Mouse (Mus musculus): Measurements from ENCODE around the gene Rab37. TPM values are rescaled to one million over a fixed set of nuclear protein-coding genes. Genes with fewer than 3 reads are reported as not detected.

Gene Rab37
- polyA plus RNA-seq, 1 experiment from 2014 or later: 0.93 TPM

DNA sequence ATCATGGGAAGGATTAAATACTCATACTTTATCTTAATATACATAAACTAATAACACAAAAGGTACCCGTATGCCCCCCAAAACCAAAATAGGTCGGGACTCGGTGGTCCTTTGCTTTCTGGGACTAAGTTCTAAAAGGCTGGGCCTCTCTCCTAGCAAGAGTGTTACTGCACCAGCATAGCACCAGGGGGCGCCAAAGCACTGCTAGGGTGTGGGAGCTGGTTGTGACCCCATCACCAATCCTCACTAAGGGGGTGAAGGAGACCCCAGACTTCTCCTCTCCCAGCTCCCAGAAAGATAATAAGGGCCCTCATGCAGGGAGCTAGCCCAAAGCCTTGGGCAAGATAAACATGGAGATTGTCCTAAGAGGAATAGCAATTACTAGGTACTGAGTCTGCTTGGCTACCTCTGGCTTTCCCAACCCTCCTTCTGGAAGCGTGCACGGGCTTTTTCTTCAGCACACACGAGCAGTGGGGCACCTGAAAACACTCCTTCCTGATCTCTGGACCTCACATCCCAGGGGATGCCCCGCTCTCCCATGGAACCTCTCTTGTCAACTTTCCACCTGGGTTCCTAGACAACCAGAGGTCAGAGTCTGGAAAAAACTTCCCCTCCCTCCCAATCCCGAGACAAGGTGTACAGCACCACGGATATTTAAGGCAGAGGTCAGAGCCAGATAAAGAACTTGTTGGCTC is 69.8 kb downstream of the Rab37 start:
- H3K4me3 ChIP-seq (replicated peaks): no peak overlapping the region
- no peak for ATAC-seq (ENCODE audit: low FRiP score)
- H3K9me3 ChIP-seq (replicated peaks): no peaks in the 10 kb centered on the region
- H3K4me2 ChIP-seq: no peak overlapping the region
- no peak overlapping the region for H3K27ac ChIP-seq (replicated peaks)
- H3K27me3 ChIP-seq (replicated peaks): peaks cover 66% of the 10 kb centered on the region
- H3K9ac ChIP-seq (replicated peaks): no peak overlapping the region
- WGBS: 41% methylated on average over 10 of the region's 10 CpGs
- H3K4me1 ChIP-seq: peaks cover 38% of the 10 kb centered on the region
- H3K36me3 ChIP-seq: no peaks in the 10 kb centered on the region

DNA sequence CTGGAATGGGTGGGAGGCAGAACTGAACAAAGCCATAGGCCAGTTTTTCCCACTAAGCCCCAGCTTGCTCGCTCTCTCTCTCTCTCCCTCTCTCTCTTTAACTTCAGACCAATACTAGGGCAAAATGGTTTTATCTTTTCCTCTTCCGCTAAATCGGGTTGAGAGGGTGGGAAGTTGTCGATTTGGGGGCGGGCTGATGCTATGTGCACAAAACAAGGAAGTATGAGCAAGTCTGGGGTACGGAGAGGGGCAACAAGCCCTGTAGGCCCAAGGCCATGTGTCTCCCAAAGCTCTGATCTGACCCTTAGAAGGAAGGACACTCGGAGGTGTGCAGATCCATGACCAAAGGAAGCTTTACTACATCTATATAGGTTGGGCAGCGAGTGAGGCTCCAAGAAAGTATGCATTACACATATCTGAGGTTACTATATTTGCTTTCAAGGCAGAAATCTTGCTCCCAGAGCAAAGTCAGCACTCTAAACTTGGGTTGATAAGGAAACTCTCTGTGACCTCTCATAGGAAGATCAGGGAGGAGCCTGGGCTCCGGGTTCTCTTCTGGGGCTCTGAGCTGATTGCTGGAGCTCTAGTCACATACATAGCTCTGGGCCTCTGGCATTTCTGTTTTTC is 70.5 kb downstream of the Rab37 start:
- 69% methylated on average over 9 of the region's 9 CpGs for WGBS
- peaks cover 40% of the 10 kb centered on the region for H3K4me1 ChIP-seq

GRCm38 (mm10) chr11:115162205-115162601 is 71.0 kb downstream of the Rab37 start:
- H3K9me3 ChIP-seq (replicated peaks): no peaks in the 10 kb centered on the region
- H3K9ac ChIP-seq (replicated peaks): no peak overlapping the region
- peaks cover 40% of the 10 kb centered on the region for H3K4me1 ChIP-seq
- peak overlapping the region; percentile 34; the same call in 1 of the 2 replicates for H3K27ac ChIP-seq (replicated peaks)
- peaks cover 56% of the 10 kb centered on the region for H3K27me3 ChIP-seq (replicated peaks)
- WGBS: 35% methylated on average over 9 of the region's 9 CpGs
- peak overlapping the region; percentile 62 for H3K4me2 ChIP-seq
- ATAC-seq (ENCODE audit: low FRiP score): no peak
- H3K36me3 ChIP-seq: no peaks in the 10 kb centered on the region
- 0 out of 2 replicates have a peak overlapping the region, but pooled peaks have one; percentile 51 for H3K4me3 ChIP-seq (replicated peaks)

More for the DNA sequence above, 70.5 kb downstream of the Rab37 start:
- H3K27ac ChIP-seq (replicated peaks): no peak overlapping the region
- H3K27me3 ChIP-seq (replicated peaks): peaks cover 61% of the 10 kb centered on the region
- no peaks in the 10 kb centered on the region for H3K9me3 ChIP-seq (replicated peaks)
- H3K4me2 ChIP-seq: no peak overlapping the region
- no peak overlapping the region for H3K4me3 ChIP-seq (replicated peaks)
- no peak for ATAC-seq (ENCODE audit: low FRiP score)
- H3K9ac ChIP-seq (replicated peaks): no peak overlapping the region
- H3K36me3 ChIP-seq: no peaks in the 10 kb centered on the region

DNA sequence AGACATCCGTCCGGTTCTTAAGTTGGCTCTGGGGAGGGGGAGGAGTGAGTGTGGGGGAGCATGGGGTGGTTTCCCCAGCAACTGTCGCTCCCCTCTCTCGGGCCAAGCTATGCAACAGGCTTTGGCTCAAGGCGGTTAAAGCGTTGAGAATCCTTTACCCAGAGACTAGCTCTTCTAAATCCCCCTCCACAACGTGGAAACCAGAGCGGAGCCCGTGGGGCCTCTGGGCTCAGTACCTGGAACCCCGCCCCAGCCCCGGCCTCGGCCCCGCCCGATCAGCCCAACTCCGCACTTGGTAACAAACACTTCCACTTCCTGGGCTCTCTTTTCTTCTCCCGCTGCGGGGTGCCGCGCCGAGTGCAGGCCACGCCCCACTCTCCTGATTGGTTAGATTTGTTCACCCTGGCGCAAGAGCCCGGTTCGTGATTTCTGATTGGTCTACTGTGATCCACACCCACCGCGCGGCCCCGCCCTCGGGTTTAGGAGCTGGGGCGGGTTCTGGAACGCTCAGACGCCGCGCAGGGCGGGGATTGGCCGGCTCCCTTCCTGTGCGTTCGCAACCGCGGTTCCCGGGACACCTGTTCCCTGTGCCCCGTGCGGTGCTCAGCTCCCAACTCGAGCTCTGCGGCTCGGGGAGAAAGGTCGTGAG is 71.7 kb downstream of the Rab37 start, which contains the start of gene Slc9a3r1:
Gene Slc9a3r1, plus strand, starts transcription at position 510 of the 649 bp plus-strand sequence.
- no peaks in the 10 kb centered on the region for H3K36me3 ChIP-seq
- no peaks in the 10 kb centered on the region for H3K9me3 ChIP-seq (replicated peaks)
- peak; percentile 91 for ATAC-seq (ENCODE audit: low FRiP score)
- H3K4me2 ChIP-seq: peak within 1 kb of the TSS; percentile 62
- peaks cover 39% of the 10 kb centered on the region for H3K4me1 ChIP-seq
- peak within 1 kb of the TSS; percentile 73 for H3K27ac ChIP-seq (replicated peaks)
- H3K9ac ChIP-seq (replicated peaks): peak within 1 kb of the TSS; percentile 51
- H3K4me3 ChIP-seq (replicated peaks): peak within 1 kb of the TSS; percentile 51
- peaks cover 51% of the 10 kb centered on the region for H3K27me3 ChIP-seq (replicated peaks)
- 0% methylated on average over 47 of the region's 47 CpGs for WGBS

GRCm38 (mm10) chr11:115163568-115164150 is 72.4 kb downstream of the Rab37 start:
- Histone ChIP-seq H3K36me3 (no peaks in the 10 kb centered on the region), H3K9ac (replicated peaks) (peak overlapping the region; percentile 51), H3K27me3 (replicated peaks) (peaks cover 51% of the 10 kb centered on the region), H3K9me3 (replicated peaks) (no peaks in the 10 kb centered on the region), H3K4me2 (peak overlapping the region; percentile 62), H3K4me3 (replicated peaks) (peak overlapping the region; percentile 51), H3K4me1 (peaks cover 37% of the 10 kb centered on the region), H3K27ac (replicated peaks) (peak overlapping the region; percentile 58)
- peak; percentile 15; the same call in 1 of the 2 replicates for ATAC-seq (ENCODE audit: low FRiP score)
- WGBS: under 1% methylated on average over 47 of the region's 47 CpGs

DNA sequence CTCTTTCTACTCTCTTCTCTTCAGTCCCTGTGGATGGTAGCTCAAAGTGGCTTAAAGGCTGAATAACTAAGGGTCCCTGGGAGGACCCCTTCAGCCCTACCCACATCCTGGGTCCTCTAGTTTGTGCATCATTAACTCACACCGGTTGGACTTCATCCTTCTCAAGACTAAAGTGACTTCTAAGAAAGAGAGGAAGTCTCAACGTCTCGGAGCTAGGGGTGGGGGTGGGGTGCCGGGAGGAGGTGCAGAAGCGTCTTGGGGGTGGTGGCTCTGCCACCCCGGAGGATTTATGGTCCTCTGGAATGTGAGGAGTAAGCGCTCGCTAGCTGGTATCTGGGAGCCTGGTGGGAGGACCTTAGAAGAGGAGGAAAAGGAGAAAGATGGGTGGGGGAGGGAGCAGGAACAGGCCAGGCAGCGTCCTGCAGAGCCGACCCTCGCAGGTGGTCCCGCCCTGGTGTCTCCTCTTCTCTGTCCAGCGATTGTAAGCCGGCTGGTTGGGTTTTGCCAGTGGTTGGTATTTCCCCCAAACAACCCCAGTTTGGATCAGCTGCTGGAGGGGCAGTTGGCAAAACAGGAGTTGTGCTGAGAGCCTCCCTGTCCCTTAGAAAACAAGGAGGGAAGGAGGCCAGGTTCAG is 73.2 kb downstream of the Rab37 start:
- H3K9ac ChIP-seq (replicated peaks): peak overlapping the region; percentile 51
- peak overlapping the region; percentile 58 for H3K27ac ChIP-seq (replicated peaks)
- H3K4me1 ChIP-seq: peaks cover 37% of the 10 kb centered on the region
- H3K9me3 ChIP-seq (replicated peaks): no peaks in the 10 kb centered on the region
- WGBS: 0% methylated on average over 14 of the region's 14 CpGs
- H3K4me3 ChIP-seq (replicated peaks): peak overlapping the region; percentile 51
- H3K36me3 ChIP-seq: no peaks in the 10 kb centered on the region
- no peak for ATAC-seq (ENCODE audit: low FRiP score)
- H3K4me2 ChIP-seq: peak overlapping the region; percentile 62
- H3K27me3 ChIP-seq (replicated peaks): peaks cover 51% of the 10 kb centered on the region

- WGBS: 2% methylated on average over 9 of the region's 9 CpGs
Measured at GRCm38 (mm10) chr11:115164976-115165374, 73.7 kb downstream of the Rab37 start.

DNA sequence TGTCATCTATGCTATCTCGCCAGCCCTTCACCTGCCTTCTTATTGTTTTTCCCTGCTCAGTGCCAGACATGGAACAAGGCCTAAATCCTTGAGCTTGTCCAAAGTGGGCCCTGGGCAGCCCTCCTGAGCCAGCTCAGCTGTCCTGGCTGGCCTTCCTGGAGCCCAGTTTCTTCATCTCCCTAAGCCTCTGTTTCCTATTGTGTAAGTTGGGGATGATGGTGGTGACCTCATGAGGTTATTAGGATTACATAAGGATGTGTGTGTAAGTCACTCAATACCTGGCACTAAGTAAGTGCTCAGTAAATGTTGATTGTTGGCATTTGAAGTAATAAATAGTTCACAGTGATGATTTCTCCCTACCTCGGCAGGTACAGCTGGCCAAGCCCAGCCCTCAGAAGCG is 75.5 kb downstream of the Rab37 start:
- no peak for ATAC-seq (ENCODE audit: low FRiP score)
- H3K4me1 ChIP-seq: peaks cover 46% of the 10 kb centered on the region
- H3K27ac ChIP-seq (replicated peaks): no peak overlapping the region
- H3K4me2 ChIP-seq: peak overlapping the region; percentile 4; the same call in 1 of the 2 replicates
- WGBS: 84% methylated on average over 3 of the region's 3 CpGs
- no peak overlapping the region for H3K4me3 ChIP-seq (replicated peaks)
- no peaks in the 10 kb centered on the region for H3K36me3 ChIP-seq
- peaks cover 42% of the 10 kb centered on the region for H3K27me3 ChIP-seq (replicated peaks)
- no peaks in the 10 kb centered on the region for H3K9me3 ChIP-seq (replicated peaks)
- no peak overlapping the region for H3K9ac ChIP-seq (replicated peaks)

More at GRCm38 (mm10) chr11:115164976-115165374, 73.7 kb downstream of the Rab37 start:
- Histone ChIP-seq H3K27me3 (replicated peaks) (peaks cover 51% of the 10 kb centered on the region), H3K4me2 (peak overlapping the region; percentile 62), H3K9ac (replicated peaks) (peak overlapping the region; percentile 51; the same call in 1 of the 2 replicates), H3K27ac (replicated peaks) (peak overlapping the region; percentile 58), H3K4me1 (peaks cover 37% of the 10 kb centered on the region), H3K9me3 (replicated peaks) (no peaks in the 10 kb centered on the region), H3K36me3 (no peaks in the 10 kb centered on the region), H3K4me3 (replicated peaks) (peak overlapping the region; percentile 51)
- ATAC-seq (ENCODE audit: low FRiP score): no peak

- Histone ChIP-seq H3K9ac (replicated peaks) (0 out of 2 replicates have a peak overlapping the region, but pooled peaks have one; percentile 7), H3K27ac (replicated peaks) (no peak overlapping the region), H3K36me3 (no peaks in the 10 kb centered on the region), H3K9me3 (replicated peaks) (no peaks in the 10 kb centered on the region), H3K4me1 (peaks cover 49% of the 10 kb centered on the region), H3K4me2 (no peak overlapping the region), H3K27me3 (replicated peaks) (peaks cover 33% of the 10 kb centered on the region), H3K4me3 (replicated peaks) (no peak overlapping the region)
- ATAC-seq (ENCODE audit: low FRiP score): no peak
- WGBS: 90% methylated on average over 8 of the region's 8 CpGs
Measured at GRCm38 (mm10) chr11:115167631-115168249, 76.5 kb downstream of the Rab37 start.

DNA sequence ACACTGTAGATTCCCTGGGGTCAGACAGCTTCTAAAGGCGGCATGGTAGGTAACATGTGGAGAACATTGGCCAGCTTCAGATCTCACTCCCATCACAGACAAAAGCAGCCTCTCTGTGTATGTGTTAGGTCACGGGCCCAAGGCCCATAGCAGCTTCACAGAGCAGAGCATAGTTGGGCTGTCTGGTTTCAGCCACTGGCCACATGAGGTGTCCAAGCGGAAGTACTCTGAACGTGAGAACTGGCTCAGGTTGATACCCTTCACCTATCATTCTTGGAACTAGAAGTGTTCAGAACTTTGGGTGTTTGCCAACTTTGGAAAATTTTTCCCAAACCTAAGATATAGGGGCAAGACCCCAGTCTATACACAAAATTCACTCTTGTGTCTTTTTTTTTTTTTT is 78.2 kb downstream of the Rab37 start:
- Histone ChIP-seq H3K4me3 (replicated peaks) (no peak overlapping the region), H3K9ac (replicated peaks) (no peak overlapping the region), H3K9me3 (replicated peaks) (no peaks in the 10 kb centered on the region), H3K4me2 (no peak overlapping the region), H3K4me1 (peaks cover 47% of the 10 kb centered on the region), H3K27ac (replicated peaks) (no peak overlapping the region), H3K36me3 (no peaks in the 10 kb centered on the region), H3K27me3 (replicated peaks) (peaks cover 19% of the 10 kb centered on the region)
- 92% methylated on average over 4 of the region's 4 CpGs for WGBS
- no peak for ATAC-seq (ENCODE audit: low FRiP score)
